Mouse (Mus musculus) c-Kit-positive CD71-positive TER-119-negative erythroid progenitor cells, embryonic 14.5 days (primary cell): ENCODE measurements at regions not wholly inside any gene's neighbourhood (a gene's known extent, or its start where the extent isn't known, plus 50 kb on each side); places are given as distances from the start of the nearest gene placed in this dataset.
A peak's percentile ranks its signal among the peaks of the same experiment; 100 is the strongest.
"Not testable (repeated sequence)": the region's sequence is repeated elsewhere in the genome, so short reads cannot be mapped to it uniquely, and the experiment has no call there.

Source experiments
- DNase-seq: peaks from one replicate; pipeline ENCODE4 v3.0.0-alpha.2; 2013; ENCODE audit warnings: low read depth

DNA sequence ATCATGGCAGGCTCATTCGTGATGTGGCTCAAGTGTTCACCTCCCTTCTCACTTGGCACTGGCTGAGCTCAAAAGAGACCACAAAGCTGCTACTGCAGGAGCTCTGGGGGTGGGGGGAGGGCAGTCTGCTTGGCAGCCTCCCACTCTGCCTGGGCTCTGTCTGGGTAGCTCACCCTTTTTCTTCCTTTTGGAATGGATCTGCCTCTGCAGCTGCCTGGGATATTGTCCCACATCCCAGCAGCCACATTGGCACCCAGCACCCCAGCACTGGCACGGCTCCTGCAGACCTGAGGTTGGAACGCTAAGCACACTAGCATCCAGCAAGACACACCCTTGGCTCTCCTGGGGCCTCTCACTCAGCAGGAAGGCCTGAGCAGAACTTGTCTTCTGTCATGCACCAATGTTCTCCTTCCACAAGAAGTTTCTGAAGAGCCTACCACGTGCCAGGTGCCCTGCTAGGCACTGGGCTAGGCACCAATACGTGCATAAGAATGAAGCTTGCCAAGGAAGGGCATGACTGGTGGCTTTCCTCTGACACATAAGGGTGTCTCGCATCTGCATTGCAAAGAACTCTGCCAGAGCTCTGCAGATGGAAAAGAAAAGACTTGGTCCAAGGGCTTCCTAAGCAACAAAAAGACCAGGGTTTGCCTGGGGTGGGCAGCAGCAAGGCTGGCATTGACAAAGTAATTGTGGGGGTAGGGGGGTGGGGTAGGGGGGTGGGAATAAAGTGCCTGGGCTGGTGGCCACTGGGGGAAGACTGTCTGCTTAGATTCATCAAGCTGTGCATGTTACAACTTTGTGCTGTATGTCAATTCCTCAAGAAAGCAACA is 112.1 kb upstream of the Sipa1l1 start:
- not testable (repeated sequence) for DNase-seq

DNA sequence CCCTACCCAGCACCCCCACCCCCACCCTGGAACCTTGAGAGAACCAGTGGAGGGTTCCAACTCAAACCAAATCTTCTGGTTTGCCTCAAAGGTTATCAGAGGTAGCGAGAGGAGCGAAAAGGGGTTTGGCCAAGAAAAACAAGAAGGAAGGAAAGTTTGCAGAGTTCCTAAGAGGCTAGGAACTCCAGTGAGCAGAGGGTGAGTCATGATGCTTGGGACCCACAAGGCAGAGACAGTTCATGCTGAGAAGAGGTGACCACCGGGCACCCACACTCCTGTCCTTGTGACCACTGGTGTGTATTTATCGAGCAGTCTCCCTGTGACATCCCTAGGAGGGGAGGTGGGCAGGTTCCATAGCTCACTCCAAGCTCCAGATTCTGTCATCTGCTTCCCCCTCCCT is 104.1 kb upstream of the Sipa1l1 start:
- DNase-seq, result no peak

DNA sequence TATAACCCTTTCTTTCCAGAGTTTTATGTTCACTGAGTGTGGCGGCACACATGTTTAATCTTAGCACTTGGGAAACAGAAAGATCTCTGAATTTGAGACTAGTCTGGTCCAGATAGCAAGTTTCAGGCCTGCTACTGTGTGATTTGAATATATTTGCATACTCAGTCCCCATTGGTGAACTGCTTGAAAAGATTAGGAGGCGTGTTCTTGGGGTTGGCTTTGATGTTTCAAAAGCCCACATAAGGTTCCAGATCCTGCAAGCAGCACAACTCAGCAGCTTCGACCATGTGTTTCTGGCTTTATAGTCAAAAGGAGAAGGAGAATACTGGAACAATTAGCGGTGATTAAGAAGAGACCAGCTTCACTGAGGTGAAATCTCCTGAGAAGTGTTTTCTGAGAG is 102.3 kb upstream of the Sipa1l1 start:
- DNase-seq, result peak; percentile 3

DNA sequence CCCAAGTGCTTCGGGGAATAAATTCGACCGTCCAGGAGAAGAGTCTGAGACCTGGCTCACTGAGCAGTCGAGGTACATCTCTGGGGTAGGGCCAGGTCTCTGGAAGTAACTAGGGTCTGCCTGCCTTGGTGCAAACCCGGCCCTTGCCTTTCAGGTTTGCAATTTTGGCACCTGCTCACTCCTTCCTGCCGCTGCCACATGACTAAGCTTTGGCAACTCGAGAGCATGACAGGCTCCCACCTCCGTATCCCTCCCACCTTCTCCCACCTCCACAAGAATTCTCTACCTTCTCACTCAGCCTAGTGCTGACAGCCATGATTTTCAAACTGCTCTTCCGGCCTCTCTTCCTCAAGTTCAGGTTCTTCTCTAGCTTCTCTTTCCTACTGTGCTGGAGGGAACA is 99.5 kb upstream of the Sipa1l1 start:
- DNase-seq, result no peak

DNA sequence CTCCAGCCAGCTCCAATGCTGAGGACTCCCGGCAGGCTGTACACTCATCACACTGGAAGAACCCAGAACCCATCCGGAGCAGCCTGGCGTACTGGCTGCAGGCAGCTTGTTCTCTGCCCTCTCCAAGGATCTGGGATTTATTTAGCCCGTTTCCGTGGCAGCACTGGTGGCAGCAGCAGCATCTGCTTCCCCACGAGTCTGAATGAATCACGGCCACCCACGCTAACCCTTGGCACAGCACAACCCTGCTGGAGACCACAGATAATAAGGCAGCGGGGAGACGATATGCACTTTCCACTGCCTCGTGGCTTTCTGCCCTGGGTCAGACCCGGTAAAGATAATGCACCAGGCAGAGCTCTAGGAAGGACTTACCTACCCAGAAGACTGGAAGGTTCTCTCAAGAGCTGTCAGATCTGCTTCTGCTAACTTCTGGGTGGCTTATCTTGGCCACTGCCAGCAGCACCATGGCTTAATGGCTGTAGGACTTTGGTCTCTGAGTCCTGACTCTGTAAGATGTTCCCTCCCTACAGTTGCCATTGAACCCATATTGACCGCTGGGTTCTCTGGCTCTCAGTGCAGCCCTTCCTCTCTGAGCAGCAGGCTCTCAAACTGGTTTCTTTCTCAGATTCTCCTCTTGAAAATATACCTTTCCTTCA is 96.2 kb upstream of the Sipa1l1 start:
- DNase-seq, result no peak

DNA sequence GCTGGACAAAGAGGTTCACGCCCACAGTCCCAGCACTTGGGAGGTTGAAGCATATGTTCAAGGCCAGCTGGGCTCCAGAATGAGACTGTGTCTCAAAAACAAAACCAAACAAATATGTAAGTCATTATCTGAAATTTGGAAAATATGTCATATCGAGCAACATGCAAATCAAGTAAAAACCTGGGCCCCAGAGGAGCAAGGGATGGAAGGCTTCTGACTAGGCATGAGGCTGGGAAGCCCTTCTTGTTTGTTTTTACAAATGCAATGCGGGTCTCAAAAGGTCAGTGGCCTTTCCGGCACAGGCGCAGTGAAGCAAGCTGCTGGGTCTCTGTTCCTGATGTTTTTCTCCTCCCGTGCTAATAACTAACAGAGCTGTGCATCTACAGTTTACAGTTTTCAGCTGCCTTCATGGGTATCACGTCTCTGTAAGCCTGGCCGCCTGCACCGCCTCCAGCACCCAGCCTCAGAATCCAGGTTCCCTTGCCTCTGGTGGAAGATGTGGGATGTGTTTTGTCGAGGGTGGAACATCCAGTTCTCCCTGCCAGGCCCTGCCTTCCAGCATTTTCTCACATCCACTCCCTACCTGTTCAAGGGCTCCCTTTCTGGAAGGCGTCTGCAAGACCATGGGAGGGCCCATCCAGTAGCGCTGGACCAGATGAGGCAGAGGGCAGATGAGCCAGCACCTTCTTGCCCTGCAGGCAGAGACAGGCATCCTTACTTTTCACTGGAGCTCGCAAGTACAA is 93.5 kb upstream of the Sipa1l1 start:
- DNase-seq, result no peak

DNA sequence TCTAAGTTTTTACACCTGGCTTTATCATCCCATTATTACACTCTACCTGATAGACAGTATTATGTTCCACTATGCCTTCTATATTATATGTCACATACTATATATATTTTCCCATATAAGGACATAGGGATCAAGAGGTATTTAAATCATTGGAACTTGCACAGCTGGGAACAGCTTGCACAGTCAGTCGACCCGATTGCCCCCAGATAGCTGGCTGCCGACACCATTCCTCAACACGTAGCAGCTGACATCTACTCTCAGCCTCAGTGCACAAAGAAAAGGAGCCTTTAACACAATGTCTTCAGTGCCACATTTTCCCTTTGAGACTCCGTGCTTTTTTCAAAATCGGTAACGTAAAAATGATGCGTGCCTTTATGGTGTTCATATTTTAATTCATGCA is 92.4 kb upstream of the Sipa1l1 start:
- DNase-seq, result no peak

DNA sequence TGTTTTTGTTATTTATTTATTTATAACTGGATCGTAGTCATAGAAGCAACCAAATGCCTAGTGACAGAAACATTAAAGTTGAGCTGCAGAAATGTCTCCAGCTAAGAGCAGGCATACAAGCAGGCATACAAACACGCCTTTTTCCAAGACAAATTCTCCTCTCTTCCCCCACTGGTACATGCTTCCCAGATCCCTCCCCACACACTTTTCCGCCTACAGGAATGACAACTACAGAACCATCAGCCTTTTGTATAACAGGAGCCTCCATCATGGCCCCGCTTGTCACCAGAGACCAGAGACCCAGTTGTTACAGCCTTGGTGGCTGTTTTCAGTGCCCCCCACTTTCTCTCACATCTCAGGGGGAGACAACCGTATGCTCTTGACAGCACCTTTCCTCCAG is 91.2 kb upstream of the Sipa1l1 start:
- no peak for DNase-seq

DNA sequence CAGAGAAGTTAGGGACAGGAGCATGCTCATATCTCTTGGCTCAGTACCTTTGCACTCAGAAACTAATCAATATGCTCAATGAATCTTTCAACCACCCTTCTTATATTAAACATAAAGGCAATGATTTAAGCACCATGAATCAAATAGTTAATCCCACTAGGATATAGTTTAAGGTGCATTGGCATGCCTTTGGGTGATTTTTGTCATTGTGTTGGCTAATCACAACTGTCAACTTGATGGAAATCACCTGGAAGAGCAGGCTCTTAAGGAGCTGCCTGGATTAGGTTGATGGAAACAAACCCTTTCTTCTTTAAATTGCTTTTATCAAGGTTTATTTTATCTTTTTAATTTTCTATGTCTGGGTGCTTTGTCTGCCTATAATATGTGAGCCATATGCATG is 90.4 kb upstream of the Sipa1l1 start:
- DNase-seq, result no peak

DNA sequence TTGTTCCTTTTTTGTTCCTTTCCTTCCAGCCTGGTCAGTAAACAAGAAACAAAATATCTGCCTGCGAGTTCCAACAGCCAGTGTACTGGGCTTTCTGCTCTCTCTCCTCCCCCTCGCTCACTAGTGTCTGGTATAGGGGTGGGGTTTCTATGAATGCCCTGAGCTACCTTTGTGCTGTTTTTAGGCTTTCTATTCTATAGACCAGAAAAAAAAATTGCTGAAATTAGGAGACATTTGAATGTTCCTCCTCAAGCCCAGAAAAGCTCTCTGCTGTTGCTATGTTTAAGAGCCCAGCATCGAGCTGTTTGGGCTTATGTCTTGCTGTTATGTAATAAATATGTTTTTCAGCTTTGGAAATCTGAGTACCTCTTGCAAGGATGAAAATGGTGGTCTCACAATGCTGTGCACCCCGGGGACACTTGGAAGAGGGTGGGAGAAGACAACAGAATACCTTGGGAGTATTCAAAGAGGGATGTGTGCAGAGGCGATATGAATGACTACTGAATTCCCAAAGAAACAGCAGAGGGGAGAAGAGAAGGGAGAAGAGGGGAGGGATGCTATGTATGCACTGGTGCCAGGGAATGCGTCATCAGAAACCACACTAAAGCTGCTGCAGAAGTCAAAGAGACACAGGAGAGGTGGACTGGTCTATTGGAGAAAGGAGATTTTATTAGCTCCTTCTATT is 88.8 kb upstream of the Sipa1l1 start:
- no peak for DNase-seq

DNA sequence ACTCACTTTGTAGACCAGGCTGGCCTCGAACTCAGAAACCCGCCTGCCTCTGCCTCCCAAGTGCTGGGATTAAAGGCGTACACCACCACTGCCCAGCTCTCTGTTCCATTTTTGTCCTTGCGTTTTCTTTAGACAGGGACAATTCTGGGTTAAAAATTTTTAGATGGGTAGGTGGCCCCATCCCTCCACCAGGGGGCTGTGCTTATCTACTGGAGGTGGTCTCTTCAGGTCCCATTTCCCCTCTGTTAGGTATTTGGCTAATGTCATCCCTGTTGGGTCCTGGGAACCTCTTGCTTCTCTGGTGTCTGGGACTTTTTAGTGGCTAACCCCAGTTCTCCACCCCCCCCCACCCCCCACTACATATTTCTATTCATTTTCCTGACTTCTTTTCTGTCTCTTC is 86.5 kb upstream of the Sipa1l1 start:
- not testable (repeated sequence) for DNase-seq

DNA sequence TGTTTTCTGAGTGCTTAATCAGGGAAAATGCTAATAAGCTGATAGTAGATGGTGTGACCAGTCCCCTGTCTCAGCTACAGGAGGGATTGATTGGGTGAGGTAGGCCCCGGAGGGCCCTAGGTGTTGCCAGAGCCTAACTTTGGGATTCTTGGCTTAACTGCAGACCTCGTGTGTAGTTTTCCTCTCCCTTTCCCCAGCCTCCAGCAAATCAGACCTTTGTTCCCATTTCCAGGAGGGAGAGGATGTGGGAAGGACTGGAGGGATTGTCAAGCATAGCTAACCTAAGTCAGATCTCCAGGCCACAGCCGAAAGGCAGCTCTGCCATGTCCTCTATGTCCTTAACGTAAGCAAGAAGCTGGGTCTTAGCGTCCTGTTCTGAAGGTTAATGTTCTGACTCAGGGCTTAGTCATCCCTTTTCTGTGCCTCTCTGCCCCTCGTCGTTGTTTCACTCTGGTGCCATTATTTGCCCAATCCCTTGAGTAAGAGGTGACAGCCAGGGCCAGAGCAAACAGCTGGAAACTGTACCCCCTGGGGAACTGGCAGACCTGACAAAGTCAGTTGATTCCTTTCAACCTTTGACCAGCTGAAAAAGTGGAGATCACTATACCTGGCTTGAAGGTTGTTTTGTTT is 83.2 kb upstream of the Sipa1l1 start:
- DNase-seq, result no peak

DNA sequence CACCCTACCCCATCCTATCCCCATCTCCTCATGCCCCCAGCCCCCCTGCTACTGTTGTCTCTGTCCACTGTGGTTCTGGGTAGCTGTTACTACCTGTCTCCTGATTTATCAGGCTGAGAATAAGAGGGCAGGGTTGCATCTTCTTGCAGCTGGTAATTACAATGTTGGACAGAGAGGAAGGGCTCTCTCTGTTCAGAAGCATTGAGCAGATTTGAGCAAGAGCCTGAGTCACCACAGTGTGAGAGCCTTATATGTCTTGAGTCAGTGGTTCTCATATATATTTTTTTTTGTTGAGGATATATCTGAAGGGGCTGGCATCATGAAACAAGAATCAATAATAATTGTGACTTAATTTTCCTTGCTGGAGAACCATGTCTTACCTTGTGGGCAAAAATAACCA is 82.7 kb upstream of the Sipa1l1 start:
- DNase-seq, result no peak

DNA sequence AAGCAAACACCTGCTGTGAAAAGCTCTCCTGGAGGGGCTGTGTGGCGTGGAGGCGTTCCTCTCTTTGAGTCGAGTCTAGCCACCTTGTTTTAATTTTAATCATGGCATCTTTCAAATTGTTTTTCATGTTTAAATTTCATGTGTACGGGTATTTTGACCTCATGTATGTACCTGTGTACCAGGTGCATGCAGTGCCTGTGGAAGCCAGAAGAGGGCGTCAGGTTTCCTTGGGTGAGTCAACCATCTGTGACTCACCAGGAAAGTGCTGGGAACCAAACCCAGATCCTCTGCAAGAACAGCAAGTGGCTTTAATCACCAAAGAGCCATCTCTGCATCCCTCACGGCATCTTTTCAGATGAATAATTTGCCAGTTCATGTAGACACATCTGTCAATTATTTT is 79.8 kb upstream of the Sipa1l1 start:
- no peak for DNase-seq

DNA sequence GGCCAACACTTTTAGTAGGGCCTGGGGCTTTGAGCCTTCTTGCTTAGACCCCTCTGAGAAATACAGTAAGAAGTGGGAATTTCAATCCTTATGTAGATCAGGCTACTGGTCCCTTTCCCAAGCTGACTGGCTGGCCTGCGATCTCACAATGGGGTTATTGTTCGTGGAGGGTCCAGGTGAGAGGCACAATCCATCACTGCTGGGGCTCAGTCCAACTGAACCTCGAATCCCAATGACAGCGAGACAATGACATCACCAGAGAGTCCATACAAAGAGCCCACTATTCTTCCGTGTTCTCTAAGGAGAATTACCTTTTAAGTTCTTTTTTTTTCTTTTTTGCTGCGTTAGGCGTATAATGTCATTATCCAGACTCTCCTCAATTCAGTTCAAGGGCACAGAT is 75.8 kb upstream of the Sipa1l1 start:
- no peak for DNase-seq

DNA sequence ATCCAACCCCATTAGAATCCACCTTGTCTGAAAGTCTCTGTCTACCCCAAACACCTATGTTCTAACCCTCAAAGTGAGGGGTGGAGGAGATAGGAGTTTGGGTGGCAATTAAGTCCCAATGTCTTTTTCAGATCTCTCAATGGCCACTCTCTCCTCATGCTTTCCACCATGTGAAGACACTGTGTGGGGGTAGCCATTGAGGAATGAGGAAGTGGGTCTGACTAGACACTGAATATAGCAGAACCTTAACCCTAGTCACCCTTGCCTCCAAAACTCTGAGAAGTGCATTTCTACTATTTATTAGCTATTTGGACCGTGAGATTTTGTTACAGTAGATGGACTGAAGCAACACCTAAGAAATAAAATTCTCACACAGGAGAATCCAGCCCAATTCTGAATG is 73.7 kb upstream of the Sipa1l1 start:
- no peak for DNase-seq

DNA sequence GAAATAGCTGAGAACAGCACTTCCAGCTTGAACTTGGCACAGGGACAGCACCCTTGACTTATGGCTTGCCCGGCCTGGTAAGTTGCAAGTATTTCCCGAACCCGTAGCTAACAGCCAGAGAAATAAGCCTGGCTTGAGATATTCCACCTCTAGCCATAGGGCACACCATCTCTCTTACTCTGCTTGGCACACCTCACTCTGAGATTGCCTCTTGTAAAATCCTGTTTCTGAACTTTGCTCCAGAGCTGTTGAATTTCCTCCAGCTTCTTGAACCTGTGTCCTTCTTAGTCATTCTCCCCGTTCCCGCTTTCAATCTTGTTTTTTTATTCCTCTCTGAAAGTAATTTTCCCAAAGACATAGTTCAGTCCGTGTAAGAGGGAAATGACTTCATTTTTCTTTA is 72.0 kb upstream of the Sipa1l1 start:
- DNase-seq, result no peak

DNA sequence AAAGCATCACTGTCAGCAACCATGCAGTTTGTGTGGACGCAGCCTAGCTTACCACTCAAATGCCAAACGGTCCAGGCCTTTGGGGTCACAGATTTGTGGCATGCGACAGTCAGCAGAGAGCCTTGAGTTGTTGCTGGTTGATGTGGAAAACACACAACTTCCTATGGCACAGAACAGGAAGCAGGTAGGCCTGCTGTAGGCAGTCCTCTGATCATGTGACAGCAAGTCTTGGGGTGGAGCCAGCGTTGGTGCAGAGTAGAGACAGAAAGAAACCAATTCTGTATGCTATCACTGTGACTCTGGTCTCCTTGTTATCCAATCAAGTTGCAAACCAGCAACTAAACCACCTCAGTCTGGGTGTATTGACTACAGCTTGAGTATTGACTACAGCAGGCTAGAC is 71.5 kb upstream of the Sipa1l1 start:
- no peak for DNase-seq

DNA sequence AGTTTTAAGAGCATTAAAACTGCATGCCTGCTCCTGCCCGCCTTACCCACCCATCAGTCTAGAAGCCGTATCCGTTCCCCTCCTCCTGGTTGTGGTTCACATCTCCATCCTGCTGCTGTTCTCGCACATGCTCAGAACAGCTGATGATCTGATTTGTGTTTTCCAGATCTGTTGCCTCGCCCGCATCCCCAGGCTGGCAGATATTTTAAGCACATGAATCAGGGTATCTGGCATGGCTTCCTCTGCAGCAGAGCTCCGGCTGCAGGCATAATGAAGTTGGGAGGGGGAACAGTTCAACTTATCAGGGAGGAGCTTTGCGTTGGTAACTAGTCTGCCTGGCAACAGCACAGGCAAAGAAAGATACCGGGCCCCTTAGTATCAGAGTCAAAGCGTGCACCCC is 64.9 kb upstream of the Sipa1l1 start:
- DNase-seq, result no peak

DNA sequence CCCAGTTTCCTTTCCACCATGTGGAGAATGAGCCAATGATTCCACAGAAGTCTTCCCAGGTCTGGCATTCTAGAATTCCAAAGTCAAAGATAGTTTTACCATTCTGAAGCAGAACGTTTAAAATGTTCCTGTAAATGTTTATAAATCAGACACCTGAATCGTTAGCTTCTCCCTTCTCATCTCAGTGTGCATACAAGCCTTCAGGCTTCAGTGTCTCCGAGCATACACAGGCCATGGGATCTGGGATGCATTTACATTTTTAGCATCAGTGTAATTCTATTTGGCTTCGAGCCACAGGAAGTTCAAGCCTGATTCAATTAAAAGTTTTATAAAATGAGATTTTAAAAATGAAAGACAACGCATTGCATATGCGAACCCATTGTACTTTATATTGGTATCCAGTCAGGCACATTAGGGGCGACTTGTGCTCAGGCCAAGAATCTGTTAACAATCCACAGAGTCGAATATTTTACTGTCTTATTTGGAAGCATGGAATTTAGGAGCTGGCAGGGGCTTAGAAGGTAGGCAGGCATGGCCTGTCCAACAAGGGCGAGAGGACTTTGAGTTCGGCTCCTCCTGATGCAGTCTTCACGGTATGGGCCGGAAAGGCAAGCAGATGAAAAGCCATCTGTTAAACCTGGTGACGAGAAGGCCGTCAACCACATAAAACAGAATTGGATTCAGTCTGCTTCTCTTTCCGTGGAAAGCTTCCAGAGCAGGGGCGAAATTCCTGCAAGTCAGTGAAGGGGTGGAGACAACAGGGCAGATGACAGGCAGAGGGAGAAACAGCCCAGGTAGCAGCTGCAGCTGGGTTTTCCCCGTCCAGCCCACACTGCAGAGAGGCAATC is 63.7 kb upstream of the Sipa1l1 start:
- DNase-seq, result no peak

DNA sequence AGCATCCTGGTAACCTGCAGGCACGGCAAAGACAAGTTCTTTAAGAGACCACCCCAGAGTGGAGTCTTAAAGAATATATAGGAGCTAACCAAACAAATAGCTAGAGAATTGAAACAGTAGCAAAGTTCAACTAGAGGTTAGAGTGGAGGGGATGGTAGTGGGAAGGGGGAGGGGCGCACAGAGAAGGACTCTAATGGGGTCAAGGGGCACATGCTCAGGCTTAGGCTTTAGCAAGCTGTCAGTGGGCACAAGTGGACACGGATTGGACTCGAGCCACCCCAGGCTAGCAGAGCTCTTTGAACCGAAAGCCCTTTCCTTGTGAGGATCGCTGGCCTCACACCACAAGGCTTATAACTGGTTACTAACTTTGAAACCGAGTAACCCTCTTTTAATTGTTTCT is 53.4 kb upstream of the Sipa1l1 start:
- no peak for DNase-seq
